Mouse (Mus musculus) myocyte (in vitro differentiated cells): ENCODE results near the gene Entpd1.

Experiments
- E2F4 ChIP-seq: IDR thresholded peaks from one replicate; pipeline ENCODE4 v1.6.1; 2011; ENCODE audit warnings: mild to moderate bottlenecking, control low read depth, moderate library complexity; ENCODE audit not compliant: insufficient read depth
- MAX ChIP-seq: IDR thresholded peaks from one replicate; pipeline ENCODE4 v1.6.1; 2011; ENCODE audit warnings: low read depth, mild to moderate bottlenecking, control low read depth
- MYOD1 ChIP-seq, 3 experiments: IDR thresholded peaks; one replicate each; pipeline ENCODE4 v1.6.1; 2011; ENCODE audit warnings: control low read depth in 2 of 3, low read depth in 2 of 3, mild to moderate bottlenecking in 2 of 3, moderate library complexity in 1 of 3; ENCODE audit not compliant: insufficient read length in 2 of 3, control insufficient read depth in 1 of 3
- MYOG ChIP-seq, 3 experiments: IDR thresholded peaks; one replicate each; pipeline ENCODE4 v1.6.1; 2011; ENCODE audit warnings: control low read depth in 2 of 3, low read depth in 2 of 3, mild to moderate bottlenecking in 2 of 3; ENCODE audit not compliant: insufficient read length in 2 of 3, control insufficient read depth in 1 of 3, insufficient read depth in 1 of 3
- POLR2A ChIP-seq: IDR thresholded peaks from one replicate; pipeline ENCODE4 v1.6.1; 2011; ENCODE audit warnings: low read depth, mild to moderate bottlenecking, control low read depth, moderate library complexity; ENCODE audit not compliant: insufficient read length
- SRF ChIP-seq: IDR thresholded peaks from one replicate; pipeline ENCODE4 v1.6.1; 2011; ENCODE audit warnings: low read depth; ENCODE audit not compliant: control insufficient read depth, insufficient read length
- TCF12 ChIP-seq: IDR thresholded peaks from one replicate; pipeline ENCODE4 v1.6.1; 2011; ENCODE audit warnings: mild to moderate bottlenecking, control low read depth; ENCODE audit not compliant: poor library complexity, insufficient read depth, severe bottlenecking
- TCF3 ChIP-seq: IDR thresholded peaks from one replicate; pipeline ENCODE4 v1.6.1; 2011; ENCODE audit warnings: low read depth, control low read depth; ENCODE audit not compliant: insufficient read length

- TF ChIP-seq TCF12 (no peak), POLR2A (no peak), MYOG (IDR thresholded peaks at IDR 0.05; ENCODE audit: control insufficient read depth in 1 of 3, insufficient read depth in 1 of 3, insufficient read length in 2 of 3, low read depth in 2 of 3) (no peak), SRF (no peak), TCF3 (no peak), MYOD1 (IDR thresholded peaks at IDR 0.05; ENCODE audit: control insufficient read depth in 1 of 3, insufficient read length in 2 of 3, low read depth in 2 of 3) (no peak), MAX (no peak), E2F4 (no peak)
These were observed 110.2 kb downstream of the Entpd1 start for GRCm38 (mm10) chr19:40722137-40723038.
